Mouse (Mus musculus): ENCODE results near the gene Nrxn3. TPM values are rescaled to one million over a fixed set of nuclear protein-coding genes. Genes with fewer than 3 reads are reported as not detected.

Gene Nrxn3
- polyA plus RNA-seq, 1 experiment from 2014 or later = 1.4 TPM

DNA sequence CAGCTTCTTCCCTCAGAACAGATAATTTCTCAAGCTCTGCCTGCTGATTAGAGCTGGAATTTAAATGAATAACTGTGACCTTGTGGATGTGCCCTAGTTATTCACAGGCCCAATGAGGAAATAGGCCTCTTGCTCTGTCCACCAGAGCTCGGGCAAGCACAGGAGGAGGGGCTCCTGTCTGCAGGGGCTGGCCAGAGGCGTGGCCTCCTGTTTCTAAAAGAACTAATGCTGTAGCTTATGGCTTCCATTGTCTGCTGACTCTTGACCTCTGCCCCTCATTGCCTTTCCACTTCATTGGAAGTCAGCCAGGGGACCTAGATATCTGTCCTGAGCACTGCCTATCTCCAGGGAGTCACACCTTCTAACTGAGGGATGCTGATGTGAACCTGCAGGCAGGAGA, 113.1 kb downstream of the Nrxn3 start:
- Histone ChIP-seq H3K4me3 (ENCODE audit: low read length) (no peak overlapping the region), H3K36me3 (ENCODE audit: control insufficient read depth, insufficient read depth, low read length) (no peaks in the 10 kb centered on the region), H3K9me3 (ENCODE audit: control insufficient read depth, low read length) (no peaks in the 10 kb centered on the region), H3K9ac (ENCODE audit: low read depth, low read length) (no peak overlapping the region), H3K4me2 (ENCODE audit: low read depth, low read length) (no peak overlapping the region), H3K4me1 (ENCODE audit: control insufficient read depth, insufficient read depth, low read length) (no peaks in the 10 kb centered on the region), H3K27me3 (replicated peaks; ENCODE audit: control insufficient read depth, insufficient read depth, low read length) (no peaks in the 10 kb centered on the region), H3K27ac (ENCODE audit: low read length) (no peak overlapping the region)
- WGBS = 33% methylated on average over 2 of the region's 2 CpGs
- peak; percentile 44; the same call in 1 of the 2 replicates for ATAC-seq

DNA sequence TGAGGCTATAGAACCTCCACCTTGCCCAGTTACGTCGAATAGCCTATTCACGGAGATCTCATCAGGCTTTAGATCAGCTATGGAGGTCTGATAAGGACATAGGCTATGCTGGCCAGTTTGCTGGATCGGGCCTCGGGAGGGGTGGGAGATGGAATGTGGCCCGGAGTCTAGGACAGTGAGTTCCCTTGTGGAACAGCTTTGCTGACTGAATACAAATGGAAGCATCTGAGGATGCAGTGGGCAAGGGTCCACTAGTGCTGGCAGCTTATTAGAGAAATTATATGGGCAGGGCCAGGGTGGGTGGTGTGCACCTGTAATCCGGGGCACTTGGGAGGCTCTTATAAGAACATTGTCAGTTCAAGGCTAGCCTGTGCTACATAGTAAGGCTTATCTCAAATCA, 117.0 kb downstream of the Nrxn3 start:
- no peaks in the 10 kb centered on the region for H3K27me3 ChIP-seq (replicated peaks; ENCODE audit: control insufficient read depth, insufficient read depth, low read length)
- no peak overlapping the region for H3K27ac ChIP-seq (ENCODE audit: low read length)
- no peaks in the 10 kb centered on the region for H3K36me3 ChIP-seq (ENCODE audit: control insufficient read depth, insufficient read depth, low read length)
- no peak overlapping the region for H3K9ac ChIP-seq (ENCODE audit: low read depth, low read length)
- H3K4me3 ChIP-seq (ENCODE audit: low read length) = no peak overlapping the region
- no peak overlapping the region for H3K4me2 ChIP-seq (ENCODE audit: low read depth, low read length)
- H3K9me3 ChIP-seq (ENCODE audit: control insufficient read depth, low read length) = no peaks in the 10 kb centered on the region
- 87% methylated on average over 7 of the region's 7 CpGs for WGBS
- no peaks in the 10 kb centered on the region for H3K4me1 ChIP-seq (ENCODE audit: control insufficient read depth, insufficient read depth, low read length)
- no peak for ATAC-seq

DNA sequence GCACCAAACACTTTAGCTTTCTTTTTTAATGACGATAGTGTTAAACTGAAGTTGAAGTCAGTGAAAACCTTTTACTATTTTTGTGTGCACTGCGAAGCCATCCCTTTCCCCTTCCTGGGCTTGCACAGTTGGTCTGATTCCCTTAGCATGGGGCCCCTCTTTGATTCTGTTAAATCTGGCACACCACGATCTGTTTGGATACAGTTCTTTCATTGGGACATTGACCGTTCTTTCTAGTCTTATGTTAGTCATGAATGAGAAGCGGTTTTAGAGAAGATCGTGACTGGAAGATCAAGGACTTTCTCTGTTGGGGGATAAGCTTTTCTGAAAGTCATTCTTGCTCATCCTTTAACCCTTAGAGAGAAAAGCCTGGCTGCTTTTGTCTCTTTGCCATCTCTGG, 118.7 kb downstream of the Nrxn3 start:
- 88% methylated on average over 6 of the region's 6 CpGs for WGBS
- no peak for ATAC-seq
- no peak overlapping the region for H3K4me3 ChIP-seq (ENCODE audit: low read length)

DNA sequence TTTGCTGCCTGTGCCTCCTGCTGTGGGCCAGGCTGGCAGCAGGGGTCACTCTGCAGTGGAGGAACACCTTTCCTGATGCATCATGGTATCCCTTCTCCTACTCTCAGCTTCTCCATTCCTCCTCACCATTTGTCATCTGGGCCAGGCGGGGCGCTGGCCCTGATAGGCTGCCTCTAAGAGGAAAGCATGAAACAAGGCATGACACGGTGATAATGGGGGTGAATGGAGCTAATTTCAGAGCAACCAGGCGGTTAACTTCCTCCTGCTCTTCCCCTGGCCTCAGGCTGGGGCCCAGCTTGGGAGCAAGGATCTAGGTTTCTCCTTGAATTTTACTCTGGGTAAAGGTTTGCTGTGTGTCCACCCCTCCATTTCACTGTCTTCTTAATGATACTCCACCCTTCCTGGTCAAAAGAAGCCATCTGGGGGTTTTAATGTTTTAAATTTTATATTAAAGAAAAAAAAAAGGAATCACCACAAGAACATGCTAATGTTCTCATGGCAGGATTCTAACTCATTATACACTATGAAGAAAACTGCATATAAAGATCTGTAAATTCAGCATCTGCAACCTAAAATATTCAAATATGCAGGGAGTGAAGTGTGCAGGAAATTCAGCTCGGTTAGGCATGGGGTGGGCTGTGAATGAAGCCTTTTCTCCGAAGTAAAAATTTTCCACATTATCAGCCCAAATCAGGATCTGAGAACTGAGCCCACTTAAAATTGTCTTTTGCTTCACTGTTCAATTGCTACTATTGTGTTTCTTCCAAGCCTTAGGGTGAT, 127.9 kb downstream of the Nrxn3 start:
- Histone ChIP-seq H3K36me3 (ENCODE audit: control insufficient read depth, insufficient read depth, low read length) (no peaks in the 10 kb centered on the region), H3K4me2 (ENCODE audit: low read depth, low read length) (no peak overlapping the region), H3K27ac (ENCODE audit: low read length) (no peak overlapping the region), H3K4me3 (ENCODE audit: low read length) (no peak overlapping the region), H3K27me3 (replicated peaks; ENCODE audit: control insufficient read depth, insufficient read depth, low read length) (no peaks in the 10 kb centered on the region), H3K9ac (ENCODE audit: low read depth, low read length) (no peak overlapping the region), H3K4me1 (ENCODE audit: control insufficient read depth, insufficient read depth, low read length) (no peaks in the 10 kb centered on the region), H3K9me3 (ENCODE audit: control insufficient read depth, low read length) (no peaks in the 10 kb centered on the region)
- 50% methylated on average over 6 of the region's 6 CpGs for WGBS
- no peak for ATAC-seq

More for the DNA sequence above, 118.7 kb downstream of the Nrxn3 start:
- H3K36me3 ChIP-seq (ENCODE audit: control insufficient read depth, insufficient read depth, low read length) = no peaks in the 10 kb centered on the region
- no peak overlapping the region for H3K27ac ChIP-seq (ENCODE audit: low read length)
- H3K4me1 ChIP-seq (ENCODE audit: control insufficient read depth, insufficient read depth, low read length) = no peaks in the 10 kb centered on the region
- H3K9me3 ChIP-seq (ENCODE audit: control insufficient read depth, low read length) = no peaks in the 10 kb centered on the region
- H3K4me2 ChIP-seq (ENCODE audit: low read depth, low read length) = no peak overlapping the region
- no peaks in the 10 kb centered on the region for H3K27me3 ChIP-seq (replicated peaks; ENCODE audit: control insufficient read depth, insufficient read depth, low read length)
- H3K9ac ChIP-seq (ENCODE audit: low read depth, low read length) = no peak overlapping the region

DNA sequence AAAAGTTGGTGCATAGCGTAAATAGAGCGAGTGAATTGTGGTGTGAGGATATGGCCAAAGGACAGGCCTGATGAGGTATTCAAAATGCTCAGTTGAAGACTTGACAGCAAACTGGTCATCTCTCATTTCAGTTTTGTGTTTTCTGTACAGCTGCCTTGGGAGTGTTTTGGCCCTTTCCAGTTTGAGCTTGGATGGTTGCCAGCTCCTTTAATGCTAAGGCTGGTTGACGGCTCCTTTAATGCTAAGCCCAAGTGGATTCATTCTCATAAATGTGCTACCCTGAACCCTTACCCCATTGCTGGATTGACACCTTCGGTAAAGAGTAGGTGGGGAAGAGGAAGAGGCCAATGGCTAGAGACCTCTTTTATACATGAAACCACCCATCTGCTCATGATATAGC, 131.4 kb downstream of the Nrxn3 start:
- Histone ChIP-seq H3K36me3 (ENCODE audit: control insufficient read depth, insufficient read depth, low read length) (no peaks in the 10 kb centered on the region), H3K4me1 (ENCODE audit: control insufficient read depth, insufficient read depth, low read length) (no peaks in the 10 kb centered on the region), H3K9ac (ENCODE audit: low read depth, low read length) (no peak overlapping the region), H3K27me3 (replicated peaks; ENCODE audit: control insufficient read depth, insufficient read depth, low read length) (no peaks in the 10 kb centered on the region), H3K4me3 (ENCODE audit: low read length) (no peak overlapping the region), H3K27ac (ENCODE audit: low read length) (no peak overlapping the region), H3K9me3 (ENCODE audit: control insufficient read depth, low read length) (no peaks in the 10 kb centered on the region), H3K4me2 (ENCODE audit: low read depth, low read length) (no peak overlapping the region)
- no peak for ATAC-seq
- WGBS = 73% methylated on average over 4 of the region's 4 CpGs

DNA sequence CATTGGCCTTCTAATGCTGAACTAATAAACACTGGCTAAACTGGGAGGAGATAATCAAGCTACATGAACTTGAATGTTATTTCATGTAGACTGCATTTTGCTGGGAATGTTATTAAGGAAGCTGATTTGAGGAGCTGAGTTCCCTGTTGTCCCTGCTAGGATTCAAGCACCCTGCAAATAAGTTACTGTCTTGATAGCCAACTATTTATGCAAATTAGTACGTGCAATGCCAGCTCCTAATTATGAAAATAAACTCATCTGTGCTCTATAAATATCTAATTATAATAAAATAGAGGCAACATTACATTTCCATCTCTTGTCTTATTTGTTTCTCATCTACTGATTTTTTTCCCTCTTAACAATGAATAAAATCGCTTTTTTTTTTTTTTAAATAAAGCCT, 135.0 kb downstream of the Nrxn3 start:
- H3K27ac ChIP-seq (ENCODE audit: low read length) = no peak overlapping the region

DNA sequence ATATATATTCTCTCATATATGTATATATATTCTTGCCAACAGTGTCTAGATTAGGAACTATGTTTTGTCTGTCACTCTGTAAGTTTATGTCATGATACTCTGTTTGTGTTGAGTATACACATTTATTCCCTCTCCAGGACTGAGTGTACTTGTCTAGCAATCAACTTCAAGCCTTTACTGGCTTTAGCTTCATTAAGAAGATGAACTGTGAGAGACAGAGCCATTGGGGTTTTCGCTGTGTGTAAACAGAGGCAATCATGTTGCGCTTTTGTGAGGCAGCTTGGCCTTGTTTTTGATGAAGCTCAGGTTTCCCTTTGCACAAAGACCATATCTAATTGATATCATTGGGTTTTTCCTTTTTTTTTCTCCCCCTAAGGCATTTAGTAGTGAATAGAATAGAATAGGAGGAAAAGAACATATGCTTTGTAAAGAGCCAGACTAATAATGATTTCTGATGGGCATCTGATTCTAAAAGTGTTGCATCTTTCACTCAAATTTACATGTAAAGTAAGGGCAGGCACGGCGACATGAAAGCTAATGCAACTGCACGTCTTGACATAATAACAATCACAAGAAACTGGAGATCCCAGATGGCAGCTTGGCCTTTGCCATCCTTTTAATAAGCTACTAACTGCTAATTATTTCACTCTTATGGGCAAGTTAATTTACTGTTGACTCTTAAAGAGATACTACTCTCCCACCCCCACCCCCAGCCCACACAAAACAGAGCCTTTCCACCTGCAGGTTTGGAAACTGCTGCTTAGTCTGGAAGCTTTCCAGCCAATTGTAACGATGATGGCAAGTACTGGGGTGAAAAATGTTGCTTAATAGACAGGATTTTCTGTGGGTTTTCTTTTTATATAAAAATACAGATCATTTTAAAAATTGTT, 137.0 kb downstream of the Nrxn3 start:
- Histone ChIP-seq H3K9ac (ENCODE audit: low read depth, low read length) (no peak overlapping the region), H3K27ac (ENCODE audit: low read length) (no peak overlapping the region), H3K4me1 (ENCODE audit: control insufficient read depth, insufficient read depth, low read length) (no peaks in the 10 kb centered on the region), H3K9me3 (ENCODE audit: control insufficient read depth, low read length) (no peaks in the 10 kb centered on the region), H3K4me2 (ENCODE audit: low read depth, low read length) (no peak overlapping the region), H3K36me3 (ENCODE audit: control insufficient read depth, insufficient read depth, low read length) (no peaks in the 10 kb centered on the region), H3K4me3 (ENCODE audit: low read length) (no peak overlapping the region), H3K27me3 (replicated peaks; ENCODE audit: control insufficient read depth, insufficient read depth, low read length) (no peaks in the 10 kb centered on the region)
- 65% methylated on average over 6 of the region's 6 CpGs for WGBS
- no peak for ATAC-seq

More for the DNA sequence above, 135.0 kb downstream of the Nrxn3 start:
- no peaks in the 10 kb centered on the region for H3K9me3 ChIP-seq (ENCODE audit: control insufficient read depth, low read length)
- H3K27me3 ChIP-seq (replicated peaks; ENCODE audit: control insufficient read depth, insufficient read depth, low read length) = no peaks in the 10 kb centered on the region
- no peaks in the 10 kb centered on the region for H3K36me3 ChIP-seq (ENCODE audit: control insufficient read depth, insufficient read depth, low read length)
- ATAC-seq = no peak
- H3K4me1 ChIP-seq (ENCODE audit: control insufficient read depth, insufficient read depth, low read length) = no peaks in the 10 kb centered on the region
- 85% methylated on average over 2 of the region's 2 CpGs for WGBS
- no peak overlapping the region for H3K4me2 ChIP-seq (ENCODE audit: low read depth, low read length)
- H3K9ac ChIP-seq (ENCODE audit: low read depth, low read length) = no peak overlapping the region
- H3K4me3 ChIP-seq (ENCODE audit: low read length) = no peak overlapping the region

DNA sequence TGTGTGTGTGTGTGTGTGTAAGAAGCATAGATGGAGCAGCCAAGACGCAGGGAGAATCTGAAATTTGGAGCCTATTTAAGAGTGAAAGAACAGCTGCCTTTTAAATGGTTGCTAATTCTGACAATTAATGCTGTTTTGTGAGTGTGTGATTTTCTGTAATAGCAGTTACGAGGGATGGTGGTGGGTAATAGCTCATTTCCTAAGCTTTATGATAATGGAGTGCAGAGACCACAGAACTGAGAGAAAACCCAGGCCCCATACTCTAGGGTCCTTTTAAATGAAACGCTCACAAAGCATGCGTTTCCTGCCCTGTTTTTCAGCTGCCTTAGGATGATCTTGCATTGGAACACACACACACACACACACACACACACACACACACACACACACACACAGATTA, 137.7 kb downstream of the Nrxn3 start:
- Histone ChIP-seq H3K9ac (ENCODE audit: low read depth, low read length) (no peak overlapping the region), H3K4me3 (ENCODE audit: low read length) (no peak overlapping the region), H3K27ac (ENCODE audit: low read length) (no peak overlapping the region), H3K4me1 (ENCODE audit: control insufficient read depth, insufficient read depth, low read length) (no peaks in the 10 kb centered on the region), H3K4me2 (ENCODE audit: low read depth, low read length) (no peak overlapping the region), H3K9me3 (ENCODE audit: control insufficient read depth, low read length) (no peaks in the 10 kb centered on the region), H3K36me3 (ENCODE audit: control insufficient read depth, insufficient read depth, low read length) (no peaks in the 10 kb centered on the region), H3K27me3 (replicated peaks; ENCODE audit: control insufficient read depth, insufficient read depth, low read length) (no peaks in the 10 kb centered on the region)
- ATAC-seq = no peak
- WGBS = 39% methylated on average over 4 of the region's 4 CpGs

DNA sequence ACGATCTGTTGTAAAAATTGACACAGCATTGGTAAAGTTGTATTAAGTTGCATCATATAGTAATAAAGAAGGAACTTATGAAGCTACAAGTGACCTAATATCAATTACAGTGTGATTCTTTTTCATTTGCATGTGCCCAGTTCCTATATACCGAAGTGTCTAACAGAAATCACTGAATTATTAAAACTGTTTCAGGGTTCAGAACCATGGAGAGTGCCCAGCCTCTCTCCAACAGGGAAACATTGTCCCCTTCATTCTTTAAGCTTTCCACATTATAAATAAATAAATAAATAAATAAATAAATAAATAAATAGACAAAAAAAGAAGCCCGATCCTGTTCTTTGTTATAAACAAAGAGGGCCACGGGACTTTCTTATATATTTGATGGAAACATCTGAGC, 140.4 kb downstream of the Nrxn3 start:
- H3K4me3 ChIP-seq (ENCODE audit: low read length) = no peak overlapping the region
- H3K27ac ChIP-seq (ENCODE audit: low read length) = no peak overlapping the region
- 70% methylated on average over 4 of the region's 4 CpGs for WGBS
- H3K4me1 ChIP-seq (ENCODE audit: control insufficient read depth, insufficient read depth, low read length) = no peaks in the 10 kb centered on the region
- ATAC-seq = no peak
- no peak overlapping the region for H3K9ac ChIP-seq (ENCODE audit: low read depth, low read length)
- no peak overlapping the region for H3K4me2 ChIP-seq (ENCODE audit: low read depth, low read length)
- no peaks in the 10 kb centered on the region for H3K27me3 ChIP-seq (replicated peaks; ENCODE audit: control insufficient read depth, insufficient read depth, low read length)
- no peaks in the 10 kb centered on the region for H3K9me3 ChIP-seq (ENCODE audit: control insufficient read depth, low read length)
- no peaks in the 10 kb centered on the region for H3K36me3 ChIP-seq (ENCODE audit: control insufficient read depth, insufficient read depth, low read length)
